Mouse (Mus musculus) layer of hippocampus, adult 9-11 months (tissue): ENCODE results near the gene Crybb1.

ENCODE experiments used
- DNase-seq: peaks from one replicate; pipeline ENCODE4 v3.0.0; 2022

Crybb1 gene

GRCm38 (mm10) chr5:112316468-112316867 is 60.9 kb downstream of the Crybb1 start:
- no peak for DNase-seq

GRCm38 (mm10) chr5:112317328-112317727 is 61.7 kb downstream of the Crybb1 start:
- no peak for DNase-seq
